Mouse (Mus musculus) mouse embryonic stem cell (cell line): Measurements from ENCODE around the gene Nt5c1a.

Experiments
- in situ Hi-C, 2 experiments: fragments of 300-500 bp; cut with MboI; formaldehyde crosslinking; loops; 1 replicate in 1 of 2; 3 replicates in 1 of 2; pipeline ENCODE4 v1.14.3; 2019 to 2020; ENCODE audit warnings: low sequenced_read_pairs in 2 of 2, low pct_unique_long_range_greater_than_20kb in 1 of 2, mixed read lengths in 1 of 2; ENCODE audit not compliant: unreplicated experiment in 1 of 2

The Nt5c1a gene

DNA sequence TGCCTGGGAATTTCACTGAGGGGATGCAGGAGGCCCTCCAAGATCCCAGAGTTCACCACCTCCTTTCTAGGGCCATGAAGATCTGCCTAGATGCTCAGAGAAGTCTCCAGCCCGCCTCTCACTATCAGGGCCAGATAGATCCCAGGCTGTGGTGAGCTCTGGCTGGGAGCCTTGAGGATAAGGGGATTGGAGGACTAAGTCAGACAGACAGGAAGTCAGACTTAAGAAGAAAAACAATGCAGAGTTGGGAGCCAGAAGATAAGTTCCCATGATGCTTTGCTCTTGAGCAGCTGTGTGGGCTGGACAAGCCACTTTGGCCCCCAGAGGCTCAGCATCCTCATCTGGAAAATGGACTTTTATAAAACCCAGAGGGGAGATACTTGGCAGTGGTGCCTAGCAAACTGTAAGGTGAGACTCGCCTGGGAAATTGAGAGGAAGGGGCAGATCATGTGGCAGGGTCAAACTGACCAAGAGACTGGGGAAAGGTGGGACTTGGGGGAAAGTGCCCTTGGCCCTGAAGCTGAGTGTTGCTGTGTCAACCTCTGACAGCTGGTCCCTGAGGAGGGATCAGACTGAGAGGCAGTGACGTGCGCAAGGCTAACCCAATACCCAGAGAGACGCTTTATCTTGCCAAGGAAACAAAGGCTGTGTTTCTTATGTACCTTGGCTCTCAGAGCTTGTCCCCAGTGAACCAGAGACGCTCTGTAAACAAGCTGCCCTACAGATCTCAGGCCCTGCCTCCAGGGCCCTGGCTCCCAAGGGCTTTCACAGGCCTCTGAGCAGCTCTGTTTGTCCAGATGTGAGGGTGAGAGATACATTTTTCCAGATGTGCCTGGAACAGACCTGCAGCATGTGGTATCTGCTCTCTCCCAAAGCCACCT lies 36.3 kb downstream of the Nt5c1a start:
- in situ Hi-C loops, result no loop called here

DNA sequence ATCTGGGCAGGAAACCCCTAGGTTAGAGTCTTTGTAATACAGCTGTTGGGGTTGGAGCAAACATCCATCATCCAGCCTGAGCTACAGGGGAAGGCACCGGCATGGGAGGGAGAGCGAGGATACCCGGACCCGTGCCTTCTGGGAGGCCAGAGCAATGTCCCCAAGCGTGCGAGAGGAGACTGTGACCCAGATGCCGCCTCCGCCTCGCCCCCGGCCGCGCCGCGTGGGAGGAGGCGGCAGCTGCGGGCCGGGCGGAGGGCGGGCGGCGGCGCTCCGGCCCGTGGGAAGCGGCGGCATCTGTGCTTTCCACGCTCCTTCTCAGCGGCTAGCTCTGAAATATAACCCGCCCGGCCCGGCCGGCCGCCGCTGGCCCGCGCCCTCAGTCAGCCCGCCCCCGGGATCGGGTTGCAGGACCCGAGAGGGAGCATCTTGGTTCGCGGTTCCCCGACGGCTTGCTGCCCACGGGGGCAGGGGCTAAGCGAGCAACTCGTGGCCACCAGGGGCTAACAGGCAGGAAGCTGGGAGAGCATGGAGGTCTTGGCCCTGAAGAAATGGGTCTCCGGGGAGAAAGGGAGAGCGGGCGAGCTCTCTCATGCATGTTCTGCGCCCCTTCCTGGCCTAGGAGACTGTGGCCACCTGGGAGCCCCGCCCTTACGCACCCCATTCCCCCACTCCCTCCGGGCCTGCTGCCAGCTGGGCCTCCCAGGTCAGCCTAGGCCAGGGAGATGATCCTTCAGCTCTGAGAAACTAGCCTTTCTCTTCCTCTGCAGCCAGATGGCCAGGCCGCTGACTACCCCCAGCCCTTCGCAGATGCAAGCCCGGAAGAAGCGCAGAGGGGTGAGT lies 38.3 kb downstream of the Nt5c1a start:
- in situ Hi-C loops, result no loop called here

DNA sequence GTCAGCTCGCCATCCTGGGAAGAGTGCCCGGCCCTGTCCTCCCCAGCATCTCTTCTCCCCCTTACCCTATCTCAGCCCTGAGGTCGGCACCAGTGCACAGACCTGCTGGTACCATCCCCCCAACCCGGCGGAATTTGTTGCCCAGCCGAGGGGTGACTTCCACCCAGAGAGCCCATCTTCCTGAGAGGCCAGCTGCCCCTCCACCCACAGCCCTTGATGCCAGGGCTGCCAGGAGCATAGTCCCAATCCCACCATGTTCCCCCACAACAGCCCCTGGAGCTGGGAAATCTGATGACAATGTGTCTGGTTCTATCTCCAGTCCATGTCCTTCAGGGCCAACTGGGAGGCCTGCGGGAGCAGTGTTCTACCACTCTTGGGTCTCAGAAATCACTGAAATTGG lies 44.9 kb downstream of the Nt5c1a start:
- in situ Hi-C loops, result no loop called here

DNA sequence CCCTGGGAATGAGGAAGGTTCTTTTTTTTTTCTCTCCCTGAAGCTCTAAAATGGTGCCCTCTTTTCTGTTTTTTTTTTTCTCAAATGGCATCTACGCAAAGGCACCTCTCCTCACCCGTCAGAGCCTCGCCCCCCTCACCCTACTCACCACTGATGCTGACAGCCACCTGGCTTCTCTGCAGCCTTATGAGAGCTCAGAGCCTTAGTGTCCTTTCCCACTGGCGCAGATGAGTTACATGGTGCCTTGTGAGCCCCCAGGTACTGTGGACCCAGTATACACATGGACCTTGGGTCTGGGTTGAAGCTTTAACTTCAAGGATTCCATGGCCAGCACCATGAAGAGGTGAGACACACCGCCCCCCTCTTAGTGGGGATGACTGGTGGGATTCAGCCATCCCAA lies 45.3 kb downstream of the Nt5c1a start:
- in situ Hi-C loops, result no loop called here

DNA sequence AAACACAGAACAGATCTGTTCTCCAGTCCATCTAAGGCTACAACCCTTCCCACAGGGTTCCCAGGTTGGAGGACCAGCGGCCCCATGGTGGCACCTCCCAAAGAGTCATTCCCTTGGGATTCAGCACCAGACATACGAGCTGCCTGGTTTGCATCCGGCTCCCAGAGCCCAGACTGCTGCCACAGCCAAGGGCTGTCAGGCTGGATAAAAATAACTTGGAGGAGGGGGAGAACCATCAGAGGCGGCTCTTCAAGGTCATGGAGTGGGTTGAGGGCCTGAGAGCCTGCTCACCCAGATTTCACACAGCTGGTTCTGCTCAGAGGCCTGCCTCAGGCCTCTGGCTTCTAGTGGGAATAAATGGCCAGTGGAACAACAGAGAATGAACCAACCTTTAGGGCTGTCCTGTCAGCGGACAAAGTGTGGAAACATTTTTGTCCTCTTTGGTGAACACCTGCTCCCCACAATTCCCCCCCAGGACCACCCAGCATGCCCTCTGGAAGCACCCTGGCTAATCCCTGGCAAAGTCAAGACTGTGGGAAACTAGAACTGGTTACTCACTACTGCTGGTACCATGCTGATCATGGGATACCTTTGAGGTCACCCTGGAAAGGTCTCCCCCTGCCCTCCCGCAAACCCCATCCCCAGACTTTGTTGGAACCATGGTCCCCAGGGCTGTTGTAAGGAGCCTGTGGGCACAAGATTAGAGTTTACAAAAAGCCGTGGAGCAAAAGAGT lies 46.0 kb downstream of the Nt5c1a start:
- in situ Hi-C loops, result no loop called here

DNA sequence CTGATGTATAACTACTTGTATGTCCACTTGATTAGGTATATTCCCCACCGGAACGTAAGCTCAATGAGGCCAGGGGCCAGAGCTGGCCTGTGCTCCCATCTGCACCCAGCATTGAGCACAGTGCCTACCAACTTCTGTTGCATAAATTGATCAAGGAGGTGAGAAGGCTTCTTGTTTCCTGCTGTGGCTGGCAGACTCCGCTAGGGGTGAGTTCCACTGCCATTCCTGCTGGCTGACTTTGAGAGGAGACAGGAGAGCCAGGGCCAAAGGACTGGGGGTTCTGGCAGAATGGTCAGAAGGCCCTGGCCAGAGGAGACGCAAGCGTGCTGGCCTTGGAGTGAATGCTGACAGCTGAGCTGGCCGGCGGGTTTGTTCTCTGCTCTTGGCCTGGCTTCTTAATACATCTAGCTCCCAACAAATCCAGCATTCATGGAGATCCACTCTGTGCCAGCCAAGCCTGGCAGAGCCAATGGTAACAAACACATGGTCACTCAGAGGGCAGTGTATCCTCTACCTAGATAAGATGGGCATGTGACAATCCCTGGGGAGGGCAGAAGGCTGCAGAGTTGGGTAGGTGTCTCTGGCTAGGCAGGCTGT lies 47.8 kb downstream of the Nt5c1a start:
- in situ Hi-C loops, result no loop called here

DNA sequence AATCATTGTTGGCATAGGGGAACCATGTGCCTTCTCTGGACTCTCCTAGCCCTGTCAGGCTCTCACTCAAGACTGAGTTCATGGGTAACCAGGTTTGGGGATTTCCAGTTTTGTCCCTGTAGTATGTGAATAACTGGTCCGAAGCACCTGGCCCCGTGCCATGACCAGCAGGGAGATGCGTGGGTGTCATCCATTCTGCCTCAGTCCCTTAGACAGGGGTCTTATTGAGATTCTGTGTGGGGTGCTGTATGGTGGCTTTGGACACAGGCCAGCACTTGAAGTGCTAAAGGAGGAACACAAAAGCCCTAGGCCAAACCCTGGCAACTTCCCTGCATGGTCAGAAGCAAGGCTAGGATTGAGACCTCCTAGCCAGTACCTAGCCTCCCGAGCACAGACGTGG lies 50.9 kb downstream of the Nt5c1a start:
- in situ Hi-C loops, result no loop called here

DNA sequence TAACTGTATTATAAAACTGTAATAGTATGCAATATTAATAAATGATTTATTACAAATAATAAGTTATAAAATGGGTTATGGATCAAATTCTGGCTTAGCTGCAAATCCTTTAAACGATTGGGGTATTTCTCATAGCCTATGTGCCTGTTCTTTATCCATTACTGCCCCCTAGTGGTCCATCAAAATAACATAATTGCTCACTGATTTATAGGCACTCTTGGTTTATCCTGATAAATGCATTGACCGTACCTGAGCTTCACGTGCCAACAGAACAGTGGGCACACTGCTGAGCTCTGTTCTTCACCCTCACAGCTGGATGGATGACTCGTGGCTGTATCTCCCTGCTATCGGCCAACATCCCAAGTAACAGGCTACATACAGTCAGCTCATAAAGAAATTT lies 53.3 kb downstream of the Nt5c1a start:
- in situ Hi-C loops, result loop anchor here in 1 of 2 experiments (5.0 kb wide), 1 partner anchor 32 kb away; no protein-coding TSS in a partner anchor

DNA sequence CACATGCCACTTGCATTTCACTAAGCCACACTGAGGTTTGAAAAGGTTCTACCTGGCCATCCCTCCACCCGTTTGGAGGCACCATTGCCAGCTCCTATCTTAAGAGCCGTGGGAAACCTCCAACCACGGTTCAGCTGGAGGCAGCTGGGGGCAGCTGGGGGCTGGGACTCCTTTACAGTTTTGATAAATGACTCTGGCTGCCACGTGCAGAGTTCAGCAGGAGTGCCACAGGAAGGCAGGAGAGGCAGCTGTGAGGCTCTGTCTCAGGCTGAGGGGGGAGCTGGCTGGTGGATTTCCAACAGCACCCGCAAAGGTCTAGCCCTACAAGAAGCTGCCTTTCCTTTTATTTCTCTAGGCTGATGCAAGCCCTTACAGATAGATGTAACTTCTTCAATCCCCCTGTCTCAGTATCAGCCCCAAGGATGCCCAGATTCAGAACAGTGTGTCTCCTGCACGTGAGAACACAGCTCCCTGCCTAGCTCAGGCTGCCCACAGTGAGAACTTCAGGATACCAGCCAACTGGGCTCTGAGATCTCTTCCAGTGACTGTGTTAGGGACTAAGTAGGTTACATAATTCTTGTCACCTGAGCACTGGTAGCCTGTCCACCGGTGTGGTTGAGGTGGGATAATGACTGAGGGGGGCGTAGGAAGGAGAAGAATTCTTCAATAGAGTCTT lies 58.9 kb downstream of the Nt5c1a start:
- in situ Hi-C loops, result no loop called here

DNA sequence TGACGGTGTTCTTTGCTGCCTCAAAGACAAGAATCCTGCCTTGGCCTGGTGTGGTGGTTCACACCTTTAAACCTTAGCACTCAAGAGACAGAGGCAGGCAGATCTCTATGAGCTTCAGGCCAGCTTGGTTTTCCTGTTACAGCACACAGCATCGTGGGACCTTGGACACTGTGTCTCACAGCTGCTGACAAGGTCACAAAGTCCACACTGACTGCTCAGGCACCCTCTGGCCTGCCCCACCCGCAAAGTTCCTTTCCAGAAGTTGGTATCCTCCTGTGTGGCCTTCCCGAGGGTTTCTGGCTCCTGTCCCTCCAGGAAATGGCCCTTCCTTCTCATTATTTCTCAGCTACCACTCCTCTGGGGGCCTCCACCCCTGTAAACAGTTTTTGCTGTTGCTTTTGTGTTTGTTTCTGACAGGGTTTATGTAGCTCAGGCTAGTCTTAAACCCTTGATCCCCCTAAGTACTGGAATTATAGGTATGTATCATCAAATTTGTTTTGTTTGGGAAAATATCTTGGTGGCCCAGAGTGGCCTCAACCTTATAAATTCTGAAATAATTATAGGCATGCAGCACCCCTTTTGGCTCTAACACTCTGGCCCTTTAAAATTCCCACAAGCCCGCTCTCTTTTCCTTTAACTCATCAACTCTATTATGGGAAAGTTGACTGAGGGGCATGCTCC lies 60.6 kb downstream of the Nt5c1a start, which contains the start of gene Pabpc4:
Gene Pabpc4, plus strand, starts transcription at position 631 of the 681 bp plus-strand sequence.
- in situ Hi-C loops, result no loop called here
